Mouse (Mus musculus): ENCODE results near the gene Esrra. TPM values are rescaled to one million over a fixed set of nuclear protein-coding genes. Genes with fewer than 3 reads are reported as not detected.

The Esrra gene
- 10 to 100 TPM; 41.4 to 43.5 TPM for total RNA-seq (2021)

- intact Hi-C loops (cut with DNase I) = loop anchor here (5.0 to 10.0 kb wide), 2 partner anchors 103 to 430 kb away; no protein-coding TSS in a partner anchor
- peak; percentile 100 for DNase-seq (ENCODE audit: extremely low spot score in 1 of 2, low spot score in 2 of 2)
These were observed at the start of gene Esrra for GRCm38 (mm10) chr19:6921647-6922567. Gene Esrra, minus strand, starts transcription at chr19:6921813.

DNA sequence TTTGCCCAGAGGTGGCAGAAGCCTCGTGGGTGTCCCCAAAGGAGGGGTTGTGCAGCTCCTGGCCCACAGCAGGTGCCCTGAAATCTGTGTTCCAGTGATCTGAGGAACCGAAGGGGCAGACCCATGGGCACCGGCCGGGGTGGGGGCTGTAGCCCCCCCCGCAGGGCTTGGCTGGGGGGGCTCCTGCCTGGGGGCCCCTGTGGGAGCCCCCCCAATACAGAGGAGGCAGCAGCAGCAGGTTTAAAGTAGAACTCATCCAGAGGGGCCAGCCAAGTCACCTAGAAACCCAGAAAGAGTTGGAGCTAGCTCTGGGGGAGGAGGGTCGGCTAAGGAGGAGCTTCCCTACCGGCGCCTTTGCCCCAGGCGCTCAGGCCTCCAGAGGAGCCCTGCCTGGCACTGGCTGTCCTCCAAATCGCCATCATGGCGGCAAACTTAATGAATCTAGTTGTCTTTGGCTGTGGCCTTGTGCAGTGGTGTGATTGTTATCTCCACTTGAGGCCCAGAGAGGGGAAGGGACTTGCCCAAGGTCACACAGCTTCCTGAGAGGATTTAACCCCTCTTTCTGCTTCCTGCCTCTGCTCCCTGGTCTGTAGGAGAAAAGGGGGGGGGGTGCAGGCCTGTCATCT lies 49.0 kb upstream of the Esrra start:
- intact Hi-C loops (cut with DNase I) = no loop called here
- DNase-seq (ENCODE audit: extremely low spot score in 1 of 2, low spot score in 2 of 2) = no peak

DNA sequence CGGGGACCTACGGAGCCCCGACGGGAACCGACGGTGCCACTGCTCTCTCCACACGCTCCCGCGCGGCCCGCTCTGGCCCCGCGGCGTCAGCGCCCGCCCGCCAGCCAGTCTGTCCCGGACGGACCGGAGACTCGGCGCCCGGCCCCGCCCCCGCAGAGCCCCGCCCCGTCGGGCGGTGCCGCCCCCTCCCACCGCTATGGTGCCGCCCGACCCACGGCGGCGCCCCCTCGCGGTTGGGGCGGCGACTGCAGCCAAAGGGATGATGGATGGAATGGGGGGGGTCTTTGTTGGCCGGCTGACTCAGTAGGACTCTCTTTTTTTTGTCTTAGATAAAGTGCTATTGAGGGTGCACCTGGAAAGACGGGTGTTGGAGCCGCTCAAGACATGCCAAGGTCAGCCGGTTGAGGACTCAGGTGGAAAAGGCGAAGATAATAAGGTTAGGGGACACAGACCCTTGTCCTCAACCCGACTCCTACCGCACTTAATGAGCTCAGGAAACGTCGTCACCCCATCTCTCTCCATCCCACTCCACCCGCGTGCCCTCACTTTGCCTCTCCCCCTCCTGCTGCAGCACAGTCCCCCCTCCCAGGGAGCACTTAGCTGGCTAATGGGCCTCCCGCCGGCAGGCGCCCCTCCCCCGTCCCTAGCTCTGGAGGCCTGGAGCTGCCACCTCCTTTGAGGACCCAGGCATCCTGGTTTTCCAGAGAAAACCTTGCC lies 48.2 kb upstream of the Esrra start:
- intact Hi-C loops (cut with DNase I) = no loop called here
- peak in 1 of 2 experiments; percentile 82 for DNase-seq (ENCODE audit: extremely low spot score in 1 of 2, low spot score in 2 of 2)

- no peak for DNase-seq (ENCODE audit: extremely low spot score in 1 of 2, low spot score in 2 of 2)
- intact Hi-C loops (cut with DNase I) = no loop called here
These were observed 47.7 kb upstream of the Esrra start for GRCm38 (mm10) chr19:6969291-6969664.

- DNase-seq (ENCODE audit: extremely low spot score in 1 of 2, low spot score in 2 of 2) = no peak
- intact Hi-C loops (cut with DNase I) = no loop called here
These were observed 47.1 kb upstream of the Esrra start for GRCm38 (mm10) chr19:6968491-6969271.

GRCm38 (mm10) chr19:6956461-6956860 lies 34.8 kb upstream of the Esrra start:
- DNase-seq (ENCODE audit: extremely low spot score in 1 of 2, low spot score in 2 of 2) = no peak
- intact Hi-C loops (cut with DNase I) = no loop called here

DNA sequence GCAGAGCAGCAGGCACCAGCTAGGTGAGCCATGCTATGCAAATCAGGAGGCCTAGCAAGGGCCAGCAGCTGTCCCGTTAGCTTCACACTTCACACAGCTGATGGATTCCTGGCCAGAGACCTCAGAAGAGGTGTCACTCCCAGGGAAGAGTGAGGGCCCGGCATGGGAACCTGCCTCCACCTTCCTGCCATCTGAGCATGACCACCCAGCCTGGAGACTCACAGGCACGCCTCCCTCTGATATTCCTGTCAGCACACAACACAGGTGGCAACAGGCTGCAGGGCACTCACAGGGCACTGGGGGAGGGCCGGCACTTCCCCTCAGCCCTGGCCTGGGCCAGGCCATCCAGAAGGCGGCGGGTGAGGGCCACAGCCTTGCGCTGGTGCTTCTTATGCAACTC lies 33.8 kb upstream of the Esrra start:
- intact Hi-C loops (cut with DNase I) = no loop called here
- no peak for DNase-seq (ENCODE audit: extremely low spot score in 1 of 2, low spot score in 2 of 2)

GRCm38 (mm10) chr19:6954046-6954445 lies 32.4 kb upstream of the Esrra start:
- peak in 1 of 2 experiments; percentile 68 for DNase-seq (ENCODE audit: extremely low spot score in 1 of 2, low spot score in 2 of 2)
- intact Hi-C loops (cut with DNase I) = no loop called here

- peak in 1 of 2 experiments; percentile 72 for DNase-seq (ENCODE audit: extremely low spot score in 1 of 2, low spot score in 2 of 2)
- intact Hi-C loops (cut with DNase I) = no loop called here
These were observed 31.1 kb upstream of the Esrra start for GRCm38 (mm10) chr19:6952712-6953037.

GRCm38 (mm10) chr19:6951994-6952711 lies 30.5 kb upstream of the Esrra start:
- DNase-seq (ENCODE audit: extremely low spot score in 1 of 2, low spot score in 2 of 2) = peak; percentile 71 to 88
- intact Hi-C loops (cut with DNase I) = no loop called here

- intact Hi-C loops (cut with DNase I) = no loop called here
- DNase-seq (ENCODE audit: extremely low spot score in 1 of 2, low spot score in 2 of 2) = peak; percentile 93 to 95
These were observed 29.9 kb upstream of the Esrra start for GRCm38 (mm10) chr19:6951381-6951968.

- intact Hi-C loops (cut with DNase I) = no loop called here
- DNase-seq (ENCODE audit: extremely low spot score in 1 of 2, low spot score in 2 of 2) = peak; percentile 46 to 68
These were observed 29.1 kb upstream of the Esrra start for GRCm38 (mm10) chr19:6950613-6951153.

DNA sequence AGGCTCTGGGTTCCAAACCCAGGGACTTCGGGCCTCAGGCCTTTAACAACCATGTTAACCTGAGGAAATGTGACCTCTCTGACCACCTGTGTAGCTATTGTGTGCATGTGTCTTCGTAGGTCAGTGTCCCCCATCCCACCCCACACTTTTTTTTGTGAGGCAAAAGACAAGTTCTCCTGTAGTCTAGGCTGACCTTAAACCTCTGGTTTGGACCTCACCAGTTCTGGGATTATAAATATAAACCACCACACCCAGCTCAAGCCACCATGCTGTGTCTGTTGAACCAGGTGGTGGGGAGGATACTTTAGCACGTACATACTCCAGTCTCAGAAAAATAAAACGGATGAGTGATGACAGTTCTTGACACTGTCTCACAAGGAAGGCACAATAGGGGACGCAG lies 28.3 kb upstream of the Esrra start:
- intact Hi-C loops (cut with DNase I) = no loop called here
- no peak for DNase-seq (ENCODE audit: extremely low spot score in 1 of 2, low spot score in 2 of 2)

DNA sequence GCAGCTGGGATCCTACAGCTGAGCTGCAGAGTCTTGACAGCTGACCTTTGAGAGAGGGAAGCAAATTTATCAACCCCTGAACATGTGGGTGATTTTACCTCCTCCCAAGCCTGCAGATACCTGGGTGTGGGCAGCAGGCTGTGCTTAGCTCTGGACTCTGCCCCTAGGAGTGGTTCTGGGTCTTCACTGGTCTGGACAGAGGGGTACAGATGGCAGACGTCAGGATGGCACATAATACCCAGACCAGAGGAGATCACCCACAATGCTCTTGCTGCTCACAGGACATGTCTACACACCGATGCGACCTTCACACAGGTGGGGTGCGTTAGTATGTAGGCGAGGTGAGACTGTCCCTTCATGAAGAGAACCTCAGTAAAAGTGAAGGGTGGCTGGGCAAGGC lies 27.9 kb upstream of the Esrra start:
- intact Hi-C loops (cut with DNase I) = no loop called here
- DNase-seq (ENCODE audit: extremely low spot score in 1 of 2, low spot score in 2 of 2) = peak in 1 of 2 experiments; percentile 14

DNA sequence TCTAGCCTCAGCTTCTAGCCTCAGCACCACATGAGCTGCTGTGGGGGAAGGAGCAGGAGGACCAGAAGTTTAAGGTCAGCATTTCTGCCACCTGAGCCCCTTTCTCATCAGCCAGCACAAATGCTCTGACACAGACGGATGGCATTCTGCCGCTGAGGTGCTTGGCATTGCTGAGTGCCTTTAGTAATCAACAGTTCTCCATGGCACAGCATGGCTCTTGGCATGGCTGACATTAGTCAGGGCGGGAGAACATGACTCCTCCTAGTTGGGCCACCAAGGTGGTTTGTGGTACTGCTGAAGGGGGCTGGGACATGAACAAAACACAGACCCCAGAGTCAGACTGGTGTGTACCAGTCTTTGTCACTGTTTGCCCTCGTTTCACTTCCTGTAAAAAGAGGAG lies 26.6 kb upstream of the Esrra start:
- DNase-seq (ENCODE audit: extremely low spot score in 1 of 2, low spot score in 2 of 2) = no peak
- intact Hi-C loops (cut with DNase I) = no loop called here

GRCm38 (mm10) chr19:6947742-6948141 lies 26.1 kb upstream of the Esrra start:
- no peak for DNase-seq (ENCODE audit: extremely low spot score in 1 of 2, low spot score in 2 of 2)
- intact Hi-C loops (cut with DNase I) = no loop called here

- intact Hi-C loops (cut with DNase I) = loop anchor here (5.0 kb wide), 1 partner anchor 34 kb away; the partner anchor contains the start of gene Plcb3
- DNase-seq (ENCODE audit: extremely low spot score in 1 of 2, low spot score in 2 of 2) = peak in 1 of 2 experiments; percentile 17
These were observed 22.1 kb upstream of the Esrra start for GRCm38 (mm10) chr19:6943709-6944108.

Data from left cerebral cortex, postnatal 10 days (tissue).